Mouse (Mus musculus) embryonic facial prominence, embryonic 12.5 days (tissue): Measurements from ENCODE around the gene Gm43302. TPM values are rescaled to one million over a fixed set of nuclear protein-coding genes. Genes with fewer than 3 reads are reported as not detected.
"Not testable (repeated sequence)": the region's sequence is repeated elsewhere in the genome, so short reads cannot be mapped to it uniquely, and the experiment has no call there.

ENCODE experiments used
- ATAC-seq: fragments of 200-750 bp; cut with Nextera tagmentation; 2 replicates; pipeline ENCODE4 v1.8.0; 2017; ENCODE audit not compliant: insufficient number of reproducible peaks, insufficient read depth, low FRiP score, low TSS enrichment
- H3K27ac ChIP-seq: fragments of 300-500 bp; sonication (generic); 2 replicates; pipeline ENCODE4 v1.5.1; 2016; ENCODE audit warnings: mild to moderate bottlenecking
- H3K27me3 ChIP-seq: fragments of 300-500 bp; sonication (generic); 2 replicates; pipeline ENCODE4 v1.6.1; 2016; ENCODE audit warnings: mild to moderate bottlenecking, moderate library complexity
- H3K36me3 ChIP-seq: fragments of 300-500 bp; sonication (generic); 2 replicates; pipeline ENCODE4 v1.6.1; 2016; ENCODE audit warnings: mild to moderate bottlenecking
- H3K4me1 ChIP-seq: fragments of 300-500 bp; sonication (generic); 2 replicates; pipeline ENCODE4 v1.6.1; 2016
- H3K4me2 ChIP-seq: fragments of 300-500 bp; sonication (generic); replicated peaks from 2 replicates; pipeline ENCODE4 v1.6.1; 2016; ENCODE audit warnings: mild to moderate bottlenecking, moderate library complexity
- H3K4me3 ChIP-seq: fragments of 300-500 bp; sonication (generic); 2 replicates; pipeline ENCODE4 v1.5.1; 2016; ENCODE audit warnings: mild to moderate bottlenecking
- H3K9ac ChIP-seq: fragments of 300-500 bp; sonication (generic); 2 replicates; pipeline ENCODE4 v1.6.1; 2016; ENCODE audit warnings: mild to moderate bottlenecking, moderate library complexity
- H3K9me3 ChIP-seq: fragments of 300-500 bp; sonication (generic); 2 replicates; pipeline ENCODE4 v1.6.1; 2016; ENCODE audit warnings: mild to moderate bottlenecking, moderate library complexity
- WGBS: fragments of 180-500 bp; shearing (Covaris S2); methylation state at CpG from one replicate; pipeline ENCODE4 v1.1.7; 2016; 5-methylcytosine and 5-hydroxymethylcytosine counted together
- polyA plus RNA-seq: library from polyadenylated mRNA; unstranded; fragments of >200 nt; fragmentation: Nextera tagmentation; extraction: Ambion mirVana; gene quantifications from 2 replicates; pipeline ENCODE4 v1.2.1, GENCODE M21; 2016

The Gm43302 gene
- polyA plus RNA-seq, 1 experiment from 2014 or later = not detected

DNA sequence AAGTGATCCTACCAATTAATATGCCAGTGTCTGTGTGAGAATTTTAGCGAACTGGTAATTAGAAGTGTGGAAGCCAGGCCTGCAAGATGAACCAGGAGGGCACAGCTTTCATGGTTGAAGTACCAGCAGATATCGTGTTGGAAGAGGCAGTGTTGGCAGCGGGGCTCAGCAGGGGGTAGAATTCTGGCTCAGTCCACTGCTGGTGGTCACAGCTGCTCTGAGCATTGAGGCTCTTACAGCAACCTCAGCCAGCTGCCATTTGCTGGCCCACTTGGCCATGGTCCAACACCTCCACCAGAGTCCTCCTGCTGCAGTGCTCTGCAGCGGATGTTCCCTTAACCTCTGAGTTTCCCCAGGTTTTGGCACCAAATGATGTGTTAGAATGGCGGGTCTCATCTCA lies 97.2 kb downstream of the Gm43302 start:
- not testable (repeated sequence) for H3K4me2 ChIP-seq, H3K4me3 ChIP-seq, H3K4me1 ChIP-seq, H3K9me3 ChIP-seq, ATAC-seq, H3K36me3 ChIP-seq, H3K9ac ChIP-seq, H3K27me3 ChIP-seq, H3K27ac ChIP-seq
- WGBS = 87% methylated on average over 5 of the region's 5 CpGs

DNA sequence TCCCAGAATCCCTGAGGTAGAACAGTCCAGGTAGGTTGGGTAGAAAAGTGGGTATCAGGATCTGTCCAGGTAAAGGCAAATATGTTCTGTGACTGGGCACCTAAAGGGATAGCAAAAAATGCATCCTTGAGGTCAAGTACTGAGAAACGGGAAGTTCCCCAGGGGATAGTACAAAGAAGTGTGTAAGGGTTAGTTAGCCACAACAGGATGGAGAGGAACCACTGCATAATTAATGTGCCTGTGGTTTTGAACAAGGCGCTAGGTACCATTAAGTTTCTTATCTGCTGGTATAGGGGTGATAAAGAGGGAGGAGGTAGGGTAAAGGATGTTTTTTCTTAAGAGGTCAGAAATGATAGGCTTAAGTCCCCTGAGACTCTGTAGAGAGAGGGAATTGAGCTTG lies 101.0 kb downstream of the Gm43302 start:
- not testable (repeated sequence) for ATAC-seq, H3K36me3 ChIP-seq, H3K9me3 ChIP-seq, H3K4me2 ChIP-seq, H3K4me1 ChIP-seq, H3K27ac ChIP-seq, H3K9ac ChIP-seq, H3K27me3 ChIP-seq, H3K4me3 ChIP-seq
- 77% methylated on average over 2 of the region's 2 CpGs for WGBS

DNA sequence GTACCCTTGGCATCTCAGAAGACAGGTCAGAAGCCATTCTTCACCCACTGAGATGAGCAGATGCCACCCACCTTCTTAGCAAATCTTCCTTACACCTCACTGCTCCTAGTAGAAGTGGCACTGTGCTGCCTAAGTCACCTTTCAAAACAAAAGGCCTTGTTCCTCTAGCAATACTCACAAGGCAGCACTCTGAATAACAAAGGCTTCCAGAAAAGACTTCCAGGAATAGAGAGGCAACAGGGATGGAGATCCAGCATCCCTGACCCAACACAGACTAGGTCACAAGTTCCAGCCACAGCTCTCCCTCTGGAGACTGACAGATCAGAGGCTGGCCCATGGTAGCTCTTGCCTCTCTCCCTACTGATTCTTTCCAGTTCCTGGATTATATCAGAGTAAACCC lies 112.0 kb downstream of the Gm43302 start:
- Histone ChIP-seq H3K9ac (no peak overlapping the region), H3K4me1 (no peaks in the 10 kb centered on the region), H3K9me3 (no peaks in the 10 kb centered on the region), H3K4me2 (no peak overlapping the region), H3K4me3 (no peak overlapping the region), H3K36me3 (no peaks in the 10 kb centered on the region), H3K27ac (no peak overlapping the region), H3K27me3 (no peaks in the 10 kb centered on the region)
- no peak for ATAC-seq

Other genes with a start within 250 kb of the Gm43302 start
- 1.4 and 1.9 TPM in 2 replicates for gene Gbp9, start 154.2 kb downstream of the Gm43302 start, polyA plus RNA-seq
- gene Gbp8, start 154.2 kb downstream of the Gm43302 start, polyA plus RNA-seq = 0.37 TPM in 1 of 2 replicates, not detected in the other
- gene Gbp4, start 154.1 kb downstream of the Gm43302 start, polyA plus RNA-seq = 0.19 and 0.33 TPM in 2 replicates
- 0.22 and 0.52 TPM in 2 replicates for gene Gbp10, start 54.2 kb downstream of the Gm43302 start, polyA plus RNA-seq
- gene Gbp6, start within 50 bp of the Gm43302 start, polyA plus RNA-seq = 0.78 and 0.90 TPM in 2 replicates
- 6.1 and 6.2 TPM in 2 replicates for gene Lrrc8b, start 122.1 kb upstream of the Gm43302 start, polyA plus RNA-seq
- gene Lrrc8c, start 225.7 kb upstream of the Gm43302 start, polyA plus RNA-seq = 13.2 TPM in 2 replicates